Mouse (Mus musculus): ENCODE results near the gene Slc39a5. TPM values are rescaled to one million over a fixed set of nuclear protein-coding genes. Genes with fewer than 3 reads are reported as not detected.

The Slc39a5 gene
- polyA plus RNA-seq, 1 experiment: 0.46 TPM

DNA sequence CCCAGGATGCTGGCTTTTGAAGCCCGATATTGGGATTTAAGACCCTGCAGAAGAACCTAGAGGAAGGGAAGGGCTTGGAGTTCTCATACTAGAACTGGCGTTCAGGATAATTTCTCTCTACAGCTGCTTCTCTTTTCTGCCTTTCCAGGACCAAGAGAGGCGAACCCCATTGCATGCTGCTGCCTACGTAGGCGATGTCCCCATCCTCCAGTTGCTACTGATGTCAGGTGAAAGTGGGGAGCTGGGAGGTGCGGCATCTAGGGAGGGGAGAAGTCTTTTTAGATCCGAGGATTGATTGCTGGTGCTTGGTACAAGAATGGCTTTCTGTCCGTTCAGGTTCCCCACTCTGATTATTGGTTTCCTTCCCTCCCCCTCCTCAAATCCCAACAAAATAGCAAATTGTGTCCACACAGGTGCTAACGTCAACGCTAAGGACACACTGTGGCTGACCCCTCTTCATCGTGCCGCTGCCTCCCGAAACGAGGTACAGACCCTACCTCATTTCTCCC is 23.0 kb downstream of the Slc39a5 start:
- DNase-seq (ENCODE audit: extremely low spot score in 1 of 2, low spot score in 1 of 2): peak in 1 of 2 experiments; percentile 42

GRCm38 (mm10) chr10:128377222-128377939 is 23.6 kb downstream of the Slc39a5 start:
- DNase-seq (ENCODE audit: extremely low spot score in 1 of 2, low spot score in 1 of 2): peak in 1 of 2 experiments; percentile 45

DNA sequence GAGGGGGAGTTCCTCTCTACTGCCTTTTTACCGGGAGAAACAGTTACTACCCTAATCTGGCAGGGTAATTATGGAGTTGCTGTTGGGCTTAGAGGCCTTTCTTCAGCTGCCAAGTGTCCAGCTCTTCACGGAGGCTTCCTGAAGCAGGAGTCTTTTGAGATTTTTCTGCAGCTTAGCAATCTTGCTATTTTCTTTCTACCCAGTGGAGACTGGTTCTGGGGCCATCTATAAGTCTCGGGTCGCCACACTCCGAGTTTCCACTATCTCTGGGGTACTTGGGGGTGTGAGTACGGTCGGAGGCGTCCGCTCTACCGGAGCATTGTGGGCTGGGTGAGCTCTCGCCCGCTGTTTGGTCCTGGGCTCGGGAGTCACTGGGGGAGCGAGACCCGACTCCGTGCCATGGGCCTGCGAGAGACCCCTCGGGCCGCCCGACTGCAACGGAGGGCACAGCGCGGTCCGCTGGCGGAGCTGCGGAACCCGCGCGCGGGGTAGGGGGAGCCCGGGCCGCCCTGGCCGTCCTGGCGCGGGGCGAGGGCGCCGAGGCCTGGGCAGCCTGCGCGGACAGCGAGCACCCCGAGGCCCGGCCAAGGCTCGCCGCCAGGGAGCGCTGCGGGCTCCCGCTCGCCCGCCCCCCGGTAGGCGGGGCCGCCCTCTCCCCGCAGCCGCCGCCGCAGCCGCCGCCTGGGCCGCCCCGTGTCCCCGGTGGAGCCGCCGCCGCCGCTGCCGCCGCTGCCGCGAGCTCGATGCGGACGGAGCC is 24.4 kb downstream of the Slc39a5 start, which contains the start of gene Ankrd52:
TSS of gene Ankrd52 (plus strand) at position 661 of the 757 bp plus-strand sequence.
- DNase-seq (ENCODE audit: extremely low spot score in 1 of 2, low spot score in 1 of 2): peak in 1 of 2 experiments; percentile 75

DNA sequence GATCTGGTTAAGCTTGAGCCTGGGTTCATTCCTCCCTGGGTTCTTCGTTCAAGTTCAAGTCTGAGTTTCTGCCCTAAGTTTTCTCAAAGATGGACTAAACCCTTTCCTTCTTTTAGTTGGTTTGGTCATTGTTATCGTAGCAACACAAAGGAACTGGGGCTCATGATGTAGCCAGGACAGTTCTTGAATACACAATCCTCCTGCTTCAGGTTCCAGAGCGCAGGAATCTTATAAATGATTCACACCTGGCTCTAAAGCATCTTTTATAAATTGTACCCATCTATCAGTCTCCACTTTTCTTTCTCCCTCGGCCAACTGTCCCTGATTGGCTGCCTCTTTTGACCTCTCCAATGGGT is 25.0 kb downstream of the Slc39a5 start:
- no peak for DNase-seq (ENCODE audit: extremely low spot score in 1 of 2, low spot score in 1 of 2)

GRCm38 (mm10) chr10:128374393-128374792 is 26.6 kb downstream of the Slc39a5 start:
- DNase-seq (ENCODE audit: extremely low spot score in 1 of 2, low spot score in 1 of 2): no peak

- no peak for DNase-seq (ENCODE audit: extremely low spot score in 1 of 2, low spot score in 1 of 2)
Measured at GRCm38 (mm10) chr10:128372989-128373748, 27.9 kb downstream of the Slc39a5 start.

GRCm38 (mm10) chr10:128372142-128372541 is 28.9 kb downstream of the Slc39a5 start:
- DNase-seq (ENCODE audit: extremely low spot score in 1 of 2, low spot score in 1 of 2): no peak

- no peak for DNase-seq (ENCODE audit: extremely low spot score in 1 of 2, low spot score in 1 of 2)
Measured at GRCm38 (mm10) chr10:128370601-128371000, 30.4 kb downstream of the Slc39a5 start.

DNA sequence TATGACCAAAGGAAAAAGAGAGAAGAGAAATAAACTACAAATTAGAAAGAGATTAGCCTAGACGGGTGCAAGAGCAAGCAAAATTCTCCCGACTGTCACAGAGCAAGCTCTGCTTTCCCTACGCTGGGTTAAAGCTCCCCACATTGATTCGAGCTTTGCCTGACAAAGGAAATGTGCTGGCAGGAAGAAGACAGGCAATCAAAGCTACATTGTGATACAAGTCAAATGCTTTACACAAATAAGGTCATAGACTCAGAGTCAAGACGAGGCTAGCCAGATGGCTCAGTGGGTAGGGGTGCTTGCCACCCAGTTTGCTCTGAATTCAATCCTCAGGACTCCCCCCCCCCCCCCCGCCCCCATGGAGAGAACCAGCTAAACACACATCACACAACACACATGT is 31.0 kb downstream of the Slc39a5 start:
- no peak for DNase-seq (ENCODE audit: extremely low spot score in 1 of 2, low spot score in 1 of 2)

DNA sequence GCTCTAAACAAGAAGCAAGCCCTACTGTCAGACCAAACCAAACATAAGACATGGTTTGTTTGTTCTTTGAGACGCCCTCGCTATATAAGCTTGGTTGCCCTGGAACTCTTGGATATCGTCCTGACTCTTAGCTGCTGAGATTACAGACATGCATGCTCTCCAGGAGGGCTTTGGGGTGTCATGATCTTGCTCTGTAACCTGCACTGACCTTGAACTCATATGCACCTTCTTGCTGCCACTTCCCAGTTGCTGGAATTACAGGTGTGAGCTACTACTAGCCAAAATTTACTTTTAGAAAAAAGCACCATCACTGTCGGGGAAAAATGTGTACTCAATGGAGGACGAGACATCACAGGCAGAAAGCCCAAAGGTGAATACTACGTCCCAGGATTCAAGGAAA is 31.4 kb downstream of the Slc39a5 start:
- DNase-seq (ENCODE audit: extremely low spot score in 1 of 2, low spot score in 1 of 2): no peak

- no peak for DNase-seq (ENCODE audit: extremely low spot score in 1 of 2, low spot score in 1 of 2)
Measured at GRCm38 (mm10) chr10:128369218-128369543, 31.8 kb downstream of the Slc39a5 start.

DNA sequence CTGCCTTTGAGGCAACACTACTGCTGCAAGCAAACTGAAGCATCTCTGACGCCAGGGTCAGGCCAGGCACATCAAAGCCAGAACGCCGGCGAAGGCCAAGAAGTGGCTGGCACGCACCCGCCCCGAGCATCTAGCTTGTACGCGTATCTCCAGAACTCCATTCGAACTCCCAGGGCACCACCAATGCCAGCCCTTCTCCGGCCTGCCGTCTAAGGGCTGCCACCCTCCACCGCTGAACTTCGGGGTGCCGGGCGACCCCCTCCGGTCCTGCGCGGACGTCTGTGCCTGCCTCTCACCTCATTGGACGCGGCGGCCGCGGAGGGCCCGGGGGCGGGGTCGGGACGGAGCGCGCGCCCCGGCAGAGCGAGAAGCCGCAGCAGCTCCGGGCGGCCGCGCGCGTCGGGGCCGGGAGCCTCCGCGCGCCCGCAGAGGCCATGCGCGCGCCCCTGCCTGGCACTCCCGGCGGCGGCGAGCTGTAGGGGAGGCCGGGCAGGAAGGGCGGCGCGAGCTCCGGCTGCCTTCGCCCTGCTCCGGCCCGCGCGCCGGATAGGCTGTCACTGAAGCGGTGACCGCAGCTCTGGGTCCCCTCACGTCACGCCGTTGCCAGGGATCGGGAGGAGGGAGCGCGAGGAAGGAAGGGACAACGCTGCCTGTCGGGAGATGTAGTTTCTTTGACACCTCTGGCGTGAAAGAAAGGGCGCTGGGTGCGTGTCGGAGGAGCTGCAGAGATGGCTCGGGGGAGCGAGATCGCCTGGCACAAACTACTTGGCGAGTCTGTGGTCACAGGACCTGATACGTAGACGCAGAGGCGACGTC is 32.4 kb downstream of the Slc39a5 start, which contains the start of gene Coq10a:
TSS of gene Coq10a (minus strand) at position 596 of the 816 bp plus-strand sequence.
- DNase-seq (ENCODE audit: extremely low spot score in 1 of 2, low spot score in 1 of 2): peak; percentile 95

DNA sequence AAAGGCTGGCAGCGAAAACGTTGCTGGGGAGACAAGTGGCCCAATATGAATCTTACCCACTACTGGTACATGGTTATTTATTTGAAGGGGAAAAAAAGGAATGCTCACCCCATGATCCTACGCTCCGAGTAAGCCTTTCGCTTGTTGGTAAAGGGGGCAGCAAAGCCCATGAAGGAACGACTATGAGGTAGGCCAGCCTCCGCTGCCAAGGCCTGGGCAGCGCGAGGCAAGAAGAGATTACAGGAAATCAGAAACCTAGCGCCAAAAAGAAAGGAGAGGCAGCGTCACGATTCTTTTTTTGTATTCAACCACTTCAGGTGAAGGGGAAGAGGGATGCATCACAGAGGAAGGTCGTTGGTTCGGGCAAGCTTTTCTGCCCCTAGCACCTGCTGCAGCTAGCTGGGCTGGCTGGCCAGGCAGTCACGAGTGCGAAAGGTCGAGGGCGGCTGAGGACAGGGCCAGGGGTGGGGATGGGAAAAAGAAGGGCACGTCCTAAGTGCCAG is 33.1 kb downstream of the Slc39a5 start:
- DNase-seq (ENCODE audit: extremely low spot score in 1 of 2, low spot score in 1 of 2): no peak

GRCm38 (mm10) chr10:128362568-128362967 is 38.5 kb downstream of the Slc39a5 start:
- peak in 1 of 2 experiments; percentile 71 for DNase-seq (ENCODE audit: extremely low spot score in 1 of 2, low spot score in 1 of 2)

GRCm38 (mm10) chr10:128361836-128362235 is 39.2 kb downstream of the Slc39a5 start:
- no peak for DNase-seq (ENCODE audit: extremely low spot score in 1 of 2, low spot score in 1 of 2)

DNA sequence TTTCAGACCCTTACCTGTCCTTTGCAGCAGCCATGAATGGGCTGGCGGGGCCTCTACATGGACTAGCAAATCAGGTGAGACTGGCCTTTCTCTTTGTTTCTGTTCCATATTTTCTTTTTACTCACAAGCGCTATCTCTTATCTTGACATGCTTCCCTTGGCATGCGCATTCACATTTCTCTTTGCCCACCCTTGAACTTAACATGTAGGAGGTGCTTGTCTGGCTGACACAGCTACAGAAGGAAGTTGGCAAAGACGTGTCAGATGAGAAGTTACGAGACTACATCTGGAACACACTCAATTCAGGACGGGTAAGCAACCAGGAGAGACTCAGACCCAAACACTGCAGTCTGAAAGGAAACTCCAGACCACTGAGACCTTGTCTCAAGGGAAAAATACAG is 41.8 kb downstream of the Slc39a5 start:
- no peak for DNase-seq (ENCODE audit: extremely low spot score in 1 of 2, low spot score in 1 of 2)

GRCm38 (mm10) chr10:128358796-128359195 is 42.2 kb downstream of the Slc39a5 start:
- peak in 1 of 2 experiments; percentile 81 for DNase-seq (ENCODE audit: extremely low spot score in 1 of 2, low spot score in 1 of 2)

DNA sequence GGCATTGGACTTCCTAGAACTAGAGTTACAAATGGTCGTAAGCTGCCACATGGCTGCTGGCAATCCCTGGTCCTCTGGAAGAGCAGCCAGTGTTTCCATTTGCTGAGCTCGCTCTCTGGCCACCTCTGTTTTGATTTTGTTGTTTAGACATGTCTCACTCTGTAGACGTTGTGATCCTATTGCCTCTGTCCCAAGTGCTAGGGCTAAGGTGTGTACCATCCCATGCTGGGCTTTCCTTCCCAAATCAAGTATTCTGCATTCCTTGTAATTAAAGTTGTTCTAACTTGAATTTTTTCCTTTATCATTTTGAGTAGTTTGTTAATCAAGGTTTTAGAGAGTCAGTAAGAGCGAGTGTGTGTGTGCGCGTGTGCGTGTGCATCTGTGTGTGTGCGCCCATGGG is 53.5 kb downstream of the Slc39a5 start:
- DNase-seq (ENCODE audit: extremely low spot score in 1 of 2, low spot score in 1 of 2): no peak

All from frontal cortex, adult 2 months (tissue).